Mouse (Mus musculus) left cerebral cortex, postnatal 25 days (tissue): ENCODE results near the gene Foxn2. TPM values are rescaled to one million over a fixed set of nuclear protein-coding genes. Genes with fewer than 3 reads are reported as not detected.

ENCODE experiments used
- DNase-seq, 2 experiments: peaks; one replicate each; pipeline ENCODE4 v3.0.0; 2022; ENCODE audit warnings: low spot score in 2 of 2, mixed read lengths in 1 of 2
- intact Hi-C: fragments of 180-260 bp; cut with DNase I; formaldehyde crosslinking; loops from one replicate; pipeline ENCODE4 v1.15.1; 2025
- total RNA-seq, 2 experiments: library from RNA; stranded (reverse); gene quantifications; 2 replicates each; pipeline ENCODE4 v1.2.3; 2021

Foxn2 gene
- total RNA-seq, 2 experiments from 2014 or later, result 15.2 to 15.4 TPM

- intact Hi-C loops, result no loop called here
- no peak for DNase-seq
These were observed 44.0 kb downstream of the Foxn2 start for GRCm38 (mm10) chr17:88484539-88484938.

- DNase-seq, result no peak
- intact Hi-C loops, result no loop called here
These were observed 44.4 kb downstream of the Foxn2 start for GRCm38 (mm10) chr17:88484951-88485350.

- intact Hi-C loops, result loop anchor here (10.0 kb wide), 1 partner anchor 166 kb away; no protein-coding TSS in a partner anchor
- no peak for DNase-seq
These were observed 50.0 kb downstream of the Foxn2 start for GRCm38 (mm10) chr17:88490546-88490945.

- intact Hi-C loops, result loop anchor here (10.0 kb wide), 1 partner anchor 167 kb away; no protein-coding TSS in a partner anchor
- no peak for DNase-seq
These were observed 51.0 kb downstream of the Foxn2 start for GRCm38 (mm10) chr17:88491366-88492106.

GRCm38 (mm10) chr17:88492107-88492460 is 51.6 kb downstream of the Foxn2 start:
- DNase-seq, result no peak
- intact Hi-C loops, result loop anchor here (10.0 kb wide), 1 partner anchor 167 kb away; no protein-coding TSS in a partner anchor

- DNase-seq, result no peak
- intact Hi-C loops, result loop anchor here (10.0 kb wide), 1 partner anchor 169 kb away; no protein-coding TSS in a partner anchor
These were observed 53.0 kb downstream of the Foxn2 start for GRCm38 (mm10) chr17:88493551-88493950.

- peak; percentile 50 to 59 for DNase-seq
- intact Hi-C loops, result loop anchor here (10.0 kb wide), 1 partner anchor 169 kb away; no protein-coding TSS in a partner anchor
These were observed 53.7 kb downstream of the Foxn2 start for GRCm38 (mm10) chr17:88494121-88494771.

GRCm38 (mm10) chr17:88494772-88495132 is 54.2 kb downstream of the Foxn2 start:
- intact Hi-C loops, result loop anchor here (10.0 kb wide), 1 partner anchor 170 kb away; no protein-coding TSS in a partner anchor

GRCm38 (mm10) chr17:88498090-88498682 is 57.7 kb downstream of the Foxn2 start:
- intact Hi-C loops, result loop anchor here (10.0 kb wide), 1 partner anchor 173 kb away; no protein-coding TSS in a partner anchor
- no peak for DNase-seq

More at GRCm38 (mm10) chr17:88494772-88495132, 54.2 kb downstream of the Foxn2 start:
- no peak for DNase-seq

GRCm38 (mm10) chr17:88504056-88504455 is 63.5 kb downstream of the Foxn2 start:
- DNase-seq, result no peak
- intact Hi-C loops, result no loop called here

GRCm38 (mm10) chr17:88505275-88505723 is 64.8 kb downstream of the Foxn2 start:
- intact Hi-C loops, result loop anchor here (5.0 kb wide), 1 partner anchor 63 kb away; the partner anchor contains the start of gene Foxn2
- peak; percentile 8 to 46 for DNase-seq

GRCm38 (mm10) chr17:88505941-88506340 is 65.4 kb downstream of the Foxn2 start:
- DNase-seq, result no peak
- intact Hi-C loops, result loop anchor here (5.0 kb wide), 1 partner anchor 64 kb away; the partner anchor contains the start of gene Foxn2

GRCm38 (mm10) chr17:88507376-88507775 is 66.9 kb downstream of the Foxn2 start:
- DNase-seq, result no peak
- intact Hi-C loops, result loop anchor here (5.0 kb wide), 1 partner anchor 65 kb away; the partner anchor contains the start of gene Foxn2

- DNase-seq, result peak in 1 of 2 experiments; percentile 19
- intact Hi-C loops, result loop anchor here (5.0 kb wide), 1 partner anchor 67 kb away; the partner anchor contains the start of gene Foxn2
These were observed 68.5 kb downstream of the Foxn2 start for GRCm38 (mm10) chr17:88508846-88509508.

- intact Hi-C loops, result loop anchor here (5.0 kb wide), 1 partner anchor 68 kb away; the partner anchor contains the start of gene Foxn2
- DNase-seq, result no peak
These were observed 69.5 kb downstream of the Foxn2 start for GRCm38 (mm10) chr17:88509999-88510398.

- intact Hi-C loops, result loop anchor here (1.0 kb wide), 1 partner anchor 256 kb away; no protein-coding TSS in a partner anchor
- peak; percentile 49 to 75 for DNase-seq
These were observed 70.6 kb downstream of the Foxn2 start for GRCm38 (mm10) chr17:88511095-88511551.

- intact Hi-C loops, result no loop called here
These were observed 76.0 kb downstream of the Foxn2 start for GRCm38 (mm10) chr17:88516477-88516876.

GRCm38 (mm10) chr17:88527781-88528180 is 87.3 kb downstream of the Foxn2 start:
- intact Hi-C loops, result loop anchor here (5.0 kb wide), 1 partner anchor 85 kb away; the partner anchor contains the start of gene Foxn2
- peak; percentile 48 to 50 for DNase-seq

More at GRCm38 (mm10) chr17:88516477-88516876, 76.0 kb downstream of the Foxn2 start:
- no peak for DNase-seq
